Mouse (Mus musculus): ENCODE results near the gene Olfr1260. TPM values are rescaled to one million over a fixed set of nuclear protein-coding genes. Genes with fewer than 3 reads are reported as not detected.

Gene Olfr1260
- not detected in 2 replicates for polyA plus RNA-seq (2016; fragmentation: Nextera tagmentation; extraction: Ambion mirVana)

- no peak within 1 kb of the TSS for H3K4me3 ChIP-seq (replicated peaks)
- no peaks in the 10 kb centered on the region for H3K36me3 ChIP-seq
- H3K4me2 ChIP-seq: no peak within 1 kb of the TSS
- H3K27ac ChIP-seq: no peak within 1 kb of the TSS
- no peaks in the 10 kb centered on the region for H3K4me1 ChIP-seq (replicated peaks)
- 61% methylated on average over 2 of the region's 2 CpGs for WGBS
- ATAC-seq (ENCODE audit: insufficient number of reproducible peaks, insufficient read depth, low FRiP score, low TSS enrichment, low read depth): no peak
- no peak within 1 kb of the TSS for H3K9ac ChIP-seq (replicated peaks)
- H3K27me3 ChIP-seq: no peaks in the 10 kb centered on the region
- H3K9me3 ChIP-seq: no peaks in the 10 kb centered on the region
Observed at GRCm38 (mm10) chr2:89974184-89974583, at the start of gene Olfr1260. Olfr1260 (plus strand) TSS chr2:89974340.

GRCm38 (mm10) chr2:89927009-89927408, 47.1 kb upstream of the Olfr1260 start, which contains the start of gene Olfr1258:
Olfr1258 (plus strand) TSS chr2:89927309.
- H3K27me3 ChIP-seq: no peaks in the 10 kb centered on the region
- no peak for ATAC-seq (ENCODE audit: insufficient number of reproducible peaks, insufficient read depth, low FRiP score, low TSS enrichment, low read depth)
- H3K27ac ChIP-seq: no peak within 1 kb of the TSS
- H3K4me3 ChIP-seq (replicated peaks): no peak within 1 kb of the TSS
- H3K4me2 ChIP-seq: no peak within 1 kb of the TSS
- H3K36me3 ChIP-seq: no peaks in the 10 kb centered on the region
- H3K9me3 ChIP-seq: no peaks in the 10 kb centered on the region
- H3K9ac ChIP-seq (replicated peaks): no peak within 1 kb of the TSS
- H3K4me1 ChIP-seq (replicated peaks): no peaks in the 10 kb centered on the region

DNA sequence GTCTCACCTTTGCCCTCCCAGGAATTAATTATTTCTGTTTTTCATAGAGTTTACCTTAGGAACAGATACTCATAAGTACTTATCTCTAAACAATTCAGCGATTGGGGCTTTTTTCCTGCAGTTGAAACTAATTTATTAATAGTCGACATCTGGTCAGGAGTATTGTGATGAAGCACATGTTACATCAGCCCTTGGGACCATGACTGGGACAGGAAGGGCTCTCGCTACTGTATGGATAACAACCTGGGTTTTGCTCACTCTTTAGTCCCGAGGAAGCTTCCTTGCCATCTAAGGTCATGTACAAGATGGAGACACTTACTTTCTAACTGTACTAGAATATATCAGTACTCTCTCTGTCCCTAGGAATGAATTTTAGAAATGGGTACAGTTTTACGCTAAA, 25.6 kb upstream of the Olfr1260 start, which contains the start of gene Olfr1259:
TSS of gene Olfr1259 (minus strand) at position 101 of the 400 bp plus-strand sequence.
- H3K27ac ChIP-seq: no peak within 1 kb of the TSS
- ATAC-seq (ENCODE audit: insufficient number of reproducible peaks, insufficient read depth, low FRiP score, low TSS enrichment, low read depth): no peak
- WGBS: 82% methylated on average over 5 of the region's 5 CpGs
- no peak within 1 kb of the TSS for H3K4me3 ChIP-seq (replicated peaks)
- H3K36me3 ChIP-seq: no peaks in the 10 kb centered on the region
- H3K4me1 ChIP-seq (replicated peaks): no peaks in the 10 kb centered on the region
- H3K4me2 ChIP-seq: no peak within 1 kb of the TSS
- no peaks in the 10 kb centered on the region for H3K9me3 ChIP-seq
- no peak within 1 kb of the TSS for H3K9ac ChIP-seq (replicated peaks)
- H3K27me3 ChIP-seq: no peaks in the 10 kb centered on the region

GRCm38 (mm10) chr2:89977709-89978108, 3.6 kb downstream of the Olfr1260 start:
- Histone ChIP-seq H3K27me3 (no peaks in the 10 kb centered on the region), H3K27ac (no peak overlapping the region), H3K9ac (replicated peaks) (no peak overlapping the region), H3K9me3 (no peaks in the 10 kb centered on the region), H3K4me2 (no peak overlapping the region), H3K4me1 (replicated peaks) (no peaks in the 10 kb centered on the region), H3K36me3 (no peaks in the 10 kb centered on the region), H3K4me3 (replicated peaks) (no peak overlapping the region)
- no peak for ATAC-seq (ENCODE audit: insufficient number of reproducible peaks, insufficient read depth, low FRiP score, low TSS enrichment, low read depth)
- WGBS: 90% methylated on average over 2 of the region's 2 CpGs

DNA sequence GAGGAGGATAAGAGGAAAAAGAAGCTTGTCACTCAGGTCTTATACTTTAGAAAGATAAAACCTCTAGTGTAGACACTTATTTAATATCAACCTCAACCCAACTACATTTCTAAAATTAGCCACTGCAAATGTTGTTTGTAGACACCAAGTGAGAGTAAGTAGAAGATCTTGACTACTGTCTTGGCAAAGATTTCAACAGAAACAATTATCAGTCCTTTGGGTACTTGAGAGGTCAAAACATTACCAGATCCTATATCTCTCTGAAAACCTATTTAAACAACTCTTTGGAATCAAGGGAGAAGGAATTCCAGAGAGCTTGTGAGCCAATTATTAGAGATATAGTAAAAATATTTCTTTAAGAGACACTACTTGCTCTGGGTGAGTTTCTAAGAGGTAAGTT, 16.8 kb downstream of the Olfr1260 start, which contains the start of gene Olfr1261:
TSS of gene Olfr1261 (plus strand) at position 301 of the 400 bp plus-strand sequence.
- Histone ChIP-seq H3K36me3 (no peaks in the 10 kb centered on the region), H3K27me3 (no peaks in the 10 kb centered on the region), H3K4me2 (no peak within 1 kb of the TSS), H3K4me3 (replicated peaks) (no peak within 1 kb of the TSS), H3K9me3 (no peaks in the 10 kb centered on the region), H3K4me1 (replicated peaks) (no peaks in the 10 kb centered on the region), H3K9ac (replicated peaks) (no peak within 1 kb of the TSS), H3K27ac (no peak within 1 kb of the TSS)
- ATAC-seq (ENCODE audit: insufficient number of reproducible peaks, insufficient read depth, low FRiP score, low TSS enrichment, low read depth): no peak

- no peaks in the 10 kb centered on the region for H3K9me3 ChIP-seq
- no peak for ATAC-seq (ENCODE audit: insufficient number of reproducible peaks, insufficient read depth, low FRiP score, low TSS enrichment, low read depth)
- no peaks in the 10 kb centered on the region for H3K36me3 ChIP-seq
- H3K27me3 ChIP-seq: no peaks in the 10 kb centered on the region
- H3K27ac ChIP-seq: no peak within 1 kb of the TSS
- no peak within 1 kb of the TSS for H3K4me2 ChIP-seq
- H3K4me1 ChIP-seq (replicated peaks): no peaks in the 10 kb centered on the region
- no peak within 1 kb of the TSS for H3K4me3 ChIP-seq (replicated peaks)
- no peak within 1 kb of the TSS for H3K9ac ChIP-seq (replicated peaks)
Observed at GRCm38 (mm10) chr2:89999845-90000244, 25.7 kb downstream of the Olfr1260 start, which contains the start of gene Olfr1262. Olfr1262 (plus strand) TSS chr2:90000145.

GRCm38 (mm10) chr2:90011831-90012230, 37.7 kb downstream of the Olfr1260 start, which contains the start of gene Olfr1263:
Olfr1263 (plus strand) TSS chr2:90012131.
- no peak for ATAC-seq (ENCODE audit: insufficient number of reproducible peaks, insufficient read depth, low FRiP score, low TSS enrichment, low read depth)
- Histone ChIP-seq H3K4me2 (no peak within 1 kb of the TSS), H3K4me3 (replicated peaks) (no peak within 1 kb of the TSS), H3K27ac (no peak within 1 kb of the TSS), H3K9me3 (no peaks in the 10 kb centered on the region), H3K36me3 (no peaks in the 10 kb centered on the region), H3K9ac (replicated peaks) (no peak within 1 kb of the TSS), H3K4me1 (replicated peaks) (no peaks in the 10 kb centered on the region), H3K27me3 (no peaks in the 10 kb centered on the region)
- 89% methylated on average over 2 of the region's 2 CpGs for WGBS

GRCm38 (mm10) chr2:90025477-90025876, 51.3 kb downstream of the Olfr1260 start, which contains the start of gene Olfr1264:
Olfr1264 (minus strand) TSS chr2:90025577.
- no peak for ATAC-seq (ENCODE audit: insufficient number of reproducible peaks, insufficient read depth, low FRiP score, low TSS enrichment, low read depth)
- Histone ChIP-seq H3K9ac (replicated peaks) (no peak within 1 kb of the TSS), H3K27ac (no peak within 1 kb of the TSS), H3K36me3 (no peaks in the 10 kb centered on the region), H3K4me2 (no peak within 1 kb of the TSS), H3K27me3 (no peaks in the 10 kb centered on the region), H3K4me3 (replicated peaks) (no peak within 1 kb of the TSS), H3K4me1 (replicated peaks) (no peaks in the 10 kb centered on the region), H3K9me3 (no peaks in the 10 kb centered on the region)
- 16% methylated on average over 2 of the region's 2 CpGs for WGBS

Other genes starting within 250 kb of the Olfr1260 start
- not detected in 2 replicates for gene Olfr1252, start 249.3 kb upstream of the Olfr1260 start, polyA plus RNA-seq (2016; fragmentation: Nextera tagmentation; extraction: Ambion mirVana)
- gene Olfr1253, start 217.2 kb upstream of the Olfr1260 start, polyA plus RNA-seq (2016; fragmentation: Nextera tagmentation; extraction: Ambion mirVana): not detected in 2 replicates
- not detected in 2 replicates for gene Olfr1254, start 180.7 kb upstream of the Olfr1260 start, polyA plus RNA-seq (2016; fragmentation: Nextera tagmentation; extraction: Ambion mirVana)
- not detected in 2 replicates for gene Olfr1255, start 162.3 kb upstream of the Olfr1260 start, polyA plus RNA-seq (2016; fragmentation: Nextera tagmentation; extraction: Ambion mirVana)
- gene Olfr1256, start 132.8 kb upstream of the Olfr1260 start, polyA plus RNA-seq (2016; fragmentation: Nextera tagmentation; extraction: Ambion mirVana): not detected in 2 replicates
- not detected in 2 replicates for gene Olfr48, start 126.1 kb upstream of the Olfr1260 start, polyA plus RNA-seq (2016; fragmentation: Nextera tagmentation; extraction: Ambion mirVana)
- gene Olfr1257, start 95.9 kb upstream of the Olfr1260 start, polyA plus RNA-seq (2016; fragmentation: Nextera tagmentation; extraction: Ambion mirVana): not detected in 2 replicates
- gene Olfr1258, start 47.0 kb upstream of the Olfr1260 start, polyA plus RNA-seq (2016; fragmentation: Nextera tagmentation; extraction: Ambion mirVana): not detected in 2 replicates
- gene Olfr1259, start 25.7 kb upstream of the Olfr1260 start, polyA plus RNA-seq (2016; fragmentation: Nextera tagmentation; extraction: Ambion mirVana): not detected in 2 replicates
- not detected in 2 replicates for gene Olfr1261, start 16.9 kb downstream of the Olfr1260 start, polyA plus RNA-seq (2016; fragmentation: Nextera tagmentation; extraction: Ambion mirVana)
- gene Olfr1262, start 25.8 kb downstream of the Olfr1260 start, polyA plus RNA-seq (2016; fragmentation: Nextera tagmentation; extraction: Ambion mirVana): not detected in 2 replicates
- gene Olfr1263, start 37.8 kb downstream of the Olfr1260 start, polyA plus RNA-seq (2016; fragmentation: Nextera tagmentation; extraction: Ambion mirVana): not detected in 2 replicates
- gene Olfr1264, start 51.2 kb downstream of the Olfr1260 start, polyA plus RNA-seq (2016; fragmentation: Nextera tagmentation; extraction: Ambion mirVana): not detected in 2 replicates
- gene Olfr1265, start 61.0 kb downstream of the Olfr1260 start, polyA plus RNA-seq (2016; fragmentation: Nextera tagmentation; extraction: Ambion mirVana): not detected in 2 replicates
- gene Olfr140, start 89.3 kb downstream of the Olfr1260 start, polyA plus RNA-seq (2016; fragmentation: Nextera tagmentation; extraction: Ambion mirVana): not detected in 2 replicates
- not detected in 2 replicates for gene Olfr1269, start 147.1 kb downstream of the Olfr1260 start, polyA plus RNA-seq (2016; fragmentation: Nextera tagmentation; extraction: Ambion mirVana)
- not detected in 2 replicates for gene Olfr32, start 168.0 kb downstream of the Olfr1260 start, polyA plus RNA-seq (2016; fragmentation: Nextera tagmentation; extraction: Ambion mirVana)
- not detected in 2 replicates for gene Olfr1270, start 178.8 kb downstream of the Olfr1260 start, polyA plus RNA-seq (2016; fragmentation: Nextera tagmentation; extraction: Ambion mirVana)